Mouse (Mus musculus) cerebellum, adult 2 months (tissue): ENCODE data around the gene Tm4sf20.

Experiments used
- CTCF ChIP-seq: fragments of 200-500 bp; IDR thresholded peaks from 2 replicates; pipeline ENCODE4 v1.5.1; 2011; ENCODE audit warnings: low read depth, mild to moderate bottlenecking, control low read depth, low read length, moderate library complexity, borderline replicate concordance; ENCODE audit not compliant: insufficient read depth
- POLR2A ChIP-seq: fragments of 200-500 bp; IDR thresholded peaks from 2 replicates; pipeline ENCODE4 v1.6.1; 2011; ENCODE audit warnings: low read length, control low read depth, borderline replicate concordance; ENCODE audit not compliant: insufficient read depth

DNA sequence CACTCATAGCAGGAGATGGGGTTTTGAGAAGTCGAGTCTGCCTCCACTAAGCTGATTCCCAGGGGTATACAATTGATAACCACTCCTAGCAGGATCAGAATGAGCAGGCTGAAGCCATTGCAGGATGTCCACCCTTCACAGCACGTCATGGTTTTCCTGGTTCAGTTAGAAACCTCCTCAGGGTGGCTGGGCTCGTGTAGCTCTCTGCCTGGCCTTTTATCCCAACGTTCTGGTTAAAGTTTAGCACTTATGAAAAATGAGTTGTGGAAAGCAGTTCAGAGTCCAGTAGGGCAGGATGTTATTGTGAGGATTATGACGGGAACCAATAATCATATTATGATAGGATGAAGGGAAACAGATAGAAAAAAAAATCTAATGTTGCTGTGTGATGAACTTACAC, at the start of gene Tm4sf20:
- no peak for TF ChIP-seq CTCF
- TF ChIP-seq POLR2A, result no peak
